Mouse (Mus musculus) MEL (cell line): ENCODE results near the gene Arpc1b. TPM values are rescaled to one million over a fixed set of nuclear protein-coding genes. Genes with fewer than 3 reads are reported as not detected.
A peak's percentile ranks its signal among the peaks of the same experiment; 100 is the strongest.

ENCODE experiments used
- DNase-seq: peaks from one replicate; pipeline ENCODE4 v3.0.0; 2011; ENCODE audit warnings: low read depth, low spot score
- H3K27ac ChIP-seq: 2 replicates; pipeline ENCODE4 v1.5.1; 2012; ENCODE audit warnings: low read depth, mild to moderate bottlenecking, control low read depth, low read length, moderate library complexity; ENCODE audit not compliant: control insufficient read depth
- H3K27me3 ChIP-seq, 2 experiments: fragments of 150-350 bp in 1 of 2; sonication (generic) in 1 of 2; 2 replicates each; pipeline ENCODE4 v1.6.1; 2012; ENCODE audit warnings: low read length in 2 of 2, mild to moderate bottlenecking in 2 of 2, improper control_type of control experiment in 1 of 2, moderate library complexity in 1 of 2; ENCODE audit not compliant: insufficient read depth in 2 of 2, control insufficient read depth in 1 of 2
- H3K36me3 ChIP-seq, 2 experiments: 2 replicates each; pipeline ENCODE4 v1.6.1; 2012 to 2014; ENCODE audit warnings: low read length in 2 of 2, improper control_type of control experiment in 1 of 2, inconsistent platforms in 1 of 2, mild to moderate bottlenecking in 1 of 2; ENCODE audit not compliant: insufficient read depth in 2 of 2, control insufficient read depth in 1 of 2
- H3K4me1 ChIP-seq, 2 experiments: fragments of 150-350 bp in 1 of 2; sonication (generic) in 1 of 2; 2 replicates each; pipeline ENCODE4 v1.6.1; 2012; ENCODE audit warnings: low read length in 2 of 2, improper control_type of control experiment in 1 of 2, mild to moderate bottlenecking in 1 of 2; ENCODE audit not compliant: insufficient read depth in 2 of 2, control insufficient read depth in 1 of 2
- H3K4me3 ChIP-seq, 2 experiments: fragments of 150-350 bp in 1 of 2; sonication (generic) in 1 of 2; 2 replicates each; pipeline ENCODE4 v1.5.1; 2012; ENCODE audit warnings: low read depth in 2 of 2, low read length in 2 of 2, mild to moderate bottlenecking in 2 of 2, moderate library complexity in 2 of 2, control low read depth in 1 of 2, improper control_type of control experiment in 1 of 2; ENCODE audit not compliant: control insufficient read depth in 1 of 2, insufficient read depth in 1 of 2
- H3K79me2 ChIP-seq: 2 replicates; pipeline ENCODE4 v1.6.1; 2012; ENCODE audit warnings: mild to moderate bottlenecking, low read length, moderate library complexity; ENCODE audit not compliant: control insufficient read depth, poor library complexity, insufficient read depth
- H3K9ac ChIP-seq: 2 replicates; pipeline ENCODE4 v1.6.1; 2012; ENCODE audit warnings: low read depth, mild to moderate bottlenecking, control low read depth, low read length, moderate library complexity; ENCODE audit not compliant: control insufficient read depth, poor library complexity, severe bottlenecking
- H3K9me3 ChIP-seq: fragments of 150-350 bp; sonication (generic); replicated peaks from 2 replicates; pipeline ENCODE4 v1.6.1; 2012; ENCODE audit warnings: mild to moderate bottlenecking, low read length, improper control_type of control experiment, moderate library complexity; ENCODE audit not compliant: insufficient read depth
- CHD1 ChIP-seq: IDR thresholded peaks from 2 replicates; pipeline ENCODE4 v1.6.1; 2012; ENCODE audit warnings: low read depth, mild to moderate bottlenecking, inconsistent platforms, low read length, improper control_type of control experiment
- CTCF ChIP-seq, 3 experiments: IDR thresholded peaks in 2 of 3; conservative IDR thresholded peaks in 1 of 3; 2 replicates each; pipeline ENCODE4 v1.5.1; 2011 to 2012; ENCODE audit warnings: low read length in 3 of 3, low read depth in 2 of 3, mild to moderate bottlenecking in 2 of 3, improper control_type of control experiment in 1 of 3, inconsistent platforms in 1 of 3, mixed read lengths in 1 of 3, moderate library complexity in 1 of 3; ENCODE audit not compliant: control insufficient read depth in 1 of 3, insufficient read depth in 1 of 3, poor library complexity in 1 of 3, severe bottlenecking in 1 of 3
- E2F4 ChIP-seq: IDR thresholded peaks from 2 replicates; pipeline ENCODE4 v1.6.1; 2011; ENCODE audit warnings: low read depth, low read length, improper control_type of control experiment, borderline replicate concordance
- ELF1 ChIP-seq: IDR thresholded peaks from 2 replicates; pipeline ENCODE4 v1.6.1; 2014; ENCODE audit warnings: low read depth, mild to moderate bottlenecking, inconsistent platforms, low read length, improper control_type of control experiment, moderate library complexity
- ETS1 ChIP-seq: IDR thresholded peaks from 2 replicates; pipeline ENCODE4 v1.6.1; 2012; ENCODE audit warnings: low read depth, mild to moderate bottlenecking, inconsistent platforms, low read length, improper control_type of control experiment, moderate library complexity
- GABPA ChIP-seq: IDR thresholded peaks from 2 replicates; pipeline ENCODE4 v1.6.1; 2012; ENCODE audit warnings: low read depth, mild to moderate bottlenecking, inconsistent platforms, low read length, improper control_type of control experiment, moderate library complexity
- GATA1 ChIP-seq: IDR thresholded peaks from 2 replicates; pipeline ENCODE4 v1.6.1; 2011; ENCODE audit warnings: low read depth, low read length, improper control_type of control experiment
- MAX ChIP-seq: IDR thresholded peaks from 2 replicates; pipeline ENCODE4 v1.6.1; 2011; ENCODE audit warnings: low read length, improper control_type of control experiment
- MAZ ChIP-seq: IDR thresholded peaks from 2 replicates; pipeline ENCODE4 v1.6.1; 2012; ENCODE audit warnings: low read depth, mild to moderate bottlenecking, inconsistent platforms, low read length, improper control_type of control experiment
- MYB ChIP-seq: IDR thresholded peaks from 2 replicates; pipeline ENCODE4 v1.6.1; 2011; ENCODE audit warnings: mild to moderate bottlenecking, low read depth, low read length, improper control_type of control experiment
- MYC ChIP-seq: IDR thresholded peaks from 2 replicates; pipeline ENCODE4 v1.6.1; 2011; ENCODE audit warnings: low read depth, mild to moderate bottlenecking, low read length, improper control_type of control experiment, moderate library complexity
- NRF1 ChIP-seq: IDR thresholded peaks from 2 replicates; pipeline ENCODE4 v1.6.1; 2014; ENCODE audit warnings: low read depth, mild to moderate bottlenecking, inconsistent platforms, low read length, improper control_type of control experiment, moderate library complexity; ENCODE audit not compliant: poor library complexity, insufficient read depth, severe bottlenecking
- POLR2AphosphoS5 ChIP-seq: IDR thresholded peaks from 2 replicates; pipeline ENCODE4 v1.6.1; 2012; ENCODE audit warnings: low read depth, borderline replicate concordance, mild to moderate bottlenecking, inconsistent platforms, low read length, moderate library complexity, mixed read lengths
- RCOR1 ChIP-seq: IDR thresholded peaks from 2 replicates; pipeline ENCODE4 v1.6.1; 2012; ENCODE audit warnings: low read depth, mild to moderate bottlenecking, inconsistent platforms, low read length, improper control_type of control experiment
- SIN3A ChIP-seq: IDR thresholded peaks from 2 replicates; pipeline ENCODE4 v1.6.1; 2012; ENCODE audit warnings: low read length, improper control_type of control experiment, inconsistent platforms
- SMC3 ChIP-seq: IDR thresholded peaks from 2 replicates; pipeline ENCODE4 v1.6.1; 2011; ENCODE audit warnings: low read depth, low read length, improper control_type of control experiment
- TBP ChIP-seq: IDR thresholded peaks from 2 replicates; pipeline ENCODE4 v1.8.0; 2011; ENCODE audit warnings: low read depth, low read length, improper control_type of control experiment
- TCF12 ChIP-seq: IDR thresholded peaks from 2 replicates; pipeline ENCODE4 v1.6.1; 2014; ENCODE audit warnings: low read depth, mild to moderate bottlenecking, inconsistent platforms, low read length, improper control_type of control experiment, moderate library complexity
- USF1 ChIP-seq: IDR thresholded peaks from 2 replicates; pipeline ENCODE4 v1.6.1; 2014; ENCODE audit warnings: low read depth, mild to moderate bottlenecking, inconsistent platforms, low read length, improper control_type of control experiment, moderate library complexity
- ZC3H11A ChIP-seq: IDR thresholded peaks from 2 replicates; pipeline ENCODE4 v1.6.1; 2012; ENCODE audit warnings: low read depth, mild to moderate bottlenecking, inconsistent platforms, low read length, improper control_type of control experiment
- ZKSCAN1 ChIP-seq: IDR thresholded peaks from 2 replicates; pipeline ENCODE4 v1.6.1; 2012; ENCODE audit warnings: low read depth, mild to moderate bottlenecking, inconsistent platforms, low read length, improper control_type of control experiment, moderate library complexity
- ZMIZ1 ChIP-seq: IDR thresholded peaks from 2 replicates; pipeline ENCODE4 v1.6.1; 2012; ENCODE audit warnings: low read depth, mild to moderate bottlenecking, inconsistent platforms, low read length, improper control_type of control experiment, moderate library complexity
- ZNF384 ChIP-seq: IDR thresholded peaks from 2 replicates; pipeline ENCODE4 v1.6.1; 2012; ENCODE audit warnings: low read depth, mild to moderate bottlenecking, inconsistent platforms, low read length, improper control_type of control experiment
- polyA plus RNA-seq, 2 experiments: library from polyadenylated mRNA; stranded (reverse) in 1 of 2; unstranded in 1 of 2; fragments of >175 nt in 1 of 2; fragments of >200 nt in 1 of 2; gene quantifications; 2 replicates each; pipeline versions ENCODE4 v1.2.1 to v1.2.4; 2012; ENCODE audit warnings: low replicate concordance in 2 of 2, low read depth in 1 of 2; ENCODE audit not compliant: insufficient read length in 2 of 2, insufficient read depth in 1 of 2, missing spikeins in 1 of 2
- total RNA-seq: library from RNA; depleted of rRNA; stranded (reverse); fragments of 300-350 nt; gene quantifications from 2 replicates; pipeline ENCODE4 v1.2.3, GENCODE M21; 2012

Gene Arpc1b
- total and polyA plus RNA-seq, 3 experiments = 143 to 708 (median 432) TPM

DNA sequence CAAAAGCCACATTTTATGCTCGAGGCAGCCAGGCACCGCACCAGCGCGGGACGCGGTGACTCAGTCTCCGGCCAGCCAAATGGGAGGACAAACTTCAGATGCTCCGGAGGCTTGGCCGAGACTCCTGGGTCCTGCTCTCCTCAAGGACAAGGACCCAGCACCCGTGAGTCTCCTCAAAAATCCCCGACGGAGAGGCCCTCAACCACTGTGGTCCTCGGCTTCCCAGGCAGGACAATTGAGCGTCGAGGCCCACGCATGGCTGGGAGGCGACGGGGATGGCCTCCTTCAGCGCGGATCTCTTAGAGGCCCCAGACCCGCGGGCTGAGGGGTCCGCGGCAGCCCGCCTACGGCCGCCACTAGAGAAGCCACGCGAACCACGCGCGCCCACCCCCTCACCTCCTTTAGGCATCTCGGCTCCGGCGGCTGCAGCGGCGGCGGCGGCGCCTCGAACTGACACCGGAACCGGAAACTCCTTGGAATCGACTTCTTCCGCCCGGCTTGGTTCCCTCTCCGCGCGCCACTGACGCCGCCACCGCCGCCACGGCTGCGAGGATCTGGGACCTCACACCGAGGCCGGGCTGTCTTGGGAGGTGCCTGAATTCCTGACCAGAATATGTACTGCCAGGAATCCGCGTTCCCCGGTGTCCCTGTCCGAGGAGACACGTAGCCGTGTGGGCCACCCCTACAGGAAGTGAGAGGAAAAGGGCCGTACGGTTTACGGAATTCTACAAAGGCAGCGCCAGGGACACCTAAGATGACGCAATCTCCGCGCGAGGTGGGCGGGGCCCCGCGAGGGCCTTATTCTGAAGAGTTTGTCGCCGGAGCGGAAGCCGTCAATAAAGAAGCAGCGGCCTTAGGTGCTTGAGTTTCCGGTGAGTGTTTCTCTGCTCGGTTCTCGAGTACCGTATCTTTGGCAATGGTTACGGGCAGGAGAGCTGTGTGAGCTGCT is 25.8 kb downstream of the Arpc1b start, which contains the start of the genes Pdap1 and Bud31 (continued):
- TF ChIP-seq MYC (peak; percentile 85), ZNF384 (no peak), E2F4 (no peak), MAZ (no peak; the same call in 1 of the 2 replicates), GATA1 (no peak), SIN3A (peak; percentile 80; the same call in 1 of the 2 replicates), POLR2AphosphoS5 (no peak), RCOR1 (no peak; the same call in 1 of the 2 replicates), ELF1 (peak; percentile 69), CHD1 (no peak), ETS1 (peak; percentile 67), MYB (no peak), NRF1 (peak; percentile 22; the same call in 1 of the 2 replicates), MAX (peak; percentile 100), GABPA (no peak)

DNA sequence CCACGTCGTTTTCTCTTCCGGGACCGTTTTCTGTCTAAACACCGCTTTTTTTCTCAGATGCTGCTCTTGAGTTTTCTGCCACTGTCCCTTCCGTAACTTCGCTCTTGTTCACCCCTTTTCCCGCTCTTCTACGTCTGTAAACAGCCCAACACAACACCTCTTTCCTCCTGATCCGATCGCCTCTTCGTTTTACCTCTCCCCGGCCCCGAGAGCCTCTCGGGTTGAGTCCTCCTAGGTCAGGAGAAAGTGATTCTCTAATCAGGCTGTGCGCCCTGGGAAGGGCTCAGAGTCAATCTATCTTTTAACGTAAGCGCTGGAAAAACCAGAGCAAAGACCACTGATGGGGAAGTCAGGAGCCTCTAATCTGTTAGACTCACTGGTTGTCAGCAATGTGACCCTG is 26.6 kb downstream of the Arpc1b start:
- H3K9ac ChIP-seq = peak overlapping the region; percentile 95
- peak; percentile 52 for DNase-seq
- H3K4me1 ChIP-seq = peaks cover 2 to 21% of the 10 kb centered on the region in 2 experiments; a peak in 2 of 4 replicates
- peak overlapping the region; percentile 85 to 95 for H3K4me3 ChIP-seq
- no peaks in the 10 kb centered on the region for H3K9me3 ChIP-seq
- H3K79me2 ChIP-seq = peaks cover 44% of the 10 kb centered on the region
- TF ChIP-seq MAZ = 0 out of 2 replicates have a peak, but pooled peaks have one; percentile 0
- TF ChIP-seq ZKSCAN1 = no peak
- TF ChIP-seq, all 39 proteins: peak for 1
- Histone ChIP-seq H3K27me3 (no peaks in the 10 kb centered on the region), H3K36me3 (peaks cover 16 to 21% of the 10 kb centered on the region in 2 experiments), H3K27ac (peak overlapping the region; percentile 90)

DNA sequence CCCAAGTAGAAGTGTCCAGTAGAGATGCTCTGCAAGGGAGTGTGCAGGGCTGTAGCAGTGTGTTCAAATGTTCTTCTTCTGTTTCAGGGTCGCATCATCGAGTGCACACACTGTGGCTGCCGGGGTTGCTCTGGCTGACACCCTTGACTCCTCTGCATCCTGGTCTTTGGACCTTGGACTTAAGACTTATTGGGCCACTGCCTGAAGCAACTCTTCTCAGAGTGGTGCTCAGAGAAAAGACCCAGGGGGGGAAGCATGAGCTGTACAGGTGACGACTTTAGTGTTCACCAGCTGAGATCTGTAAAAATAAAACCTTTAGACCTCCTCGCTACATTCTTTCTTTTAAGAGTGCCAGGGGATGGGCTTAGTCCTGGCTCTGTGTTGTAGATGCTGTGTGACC is 33.7 kb downstream of the Arpc1b start:
- Histone ChIP-seq H3K79me2 (no peaks in the 10 kb centered on the region), H3K4me1 (peaks cover 4 to 6% of the 10 kb centered on the region in 2 experiments; a peak in 3 of 4 replicates), H3K9me3 (no peaks in the 10 kb centered on the region), H3K27ac (no peak overlapping the region), H3K9ac (no peak overlapping the region), H3K27me3 (no peaks in the 10 kb centered on the region), H3K4me3 (no peak overlapping the region), H3K36me3 (peaks cover 6 to 24% of the 10 kb centered on the region in 2 experiments)
- DNase-seq = no peak
- TF ChIP-seq TBP (no peak), USF1 (no peak), ZMIZ1 (no peak), ZC3H11A (no peak), SMC3 (no peak), TCF12 (no peak), ELF1 (no peak), SIN3A (no peak), CTCF (IDR thresholded peaks at IDR 0.05 in 2 of 3, conservative IDR thresholded peaks at IDR 0.05 in 1 of 3; ENCODE audit: control insufficient read depth in 1 of 3, insufficient read depth in 1 of 3, low read depth in 2 of 3, low read length in 3 of 3, poor library complexity in 1 of 3, severe bottlenecking in 1 of 3) (no peak)
